ENCODE assay signal across 8 mouse cellular contexts in the genomic region with DNA sequence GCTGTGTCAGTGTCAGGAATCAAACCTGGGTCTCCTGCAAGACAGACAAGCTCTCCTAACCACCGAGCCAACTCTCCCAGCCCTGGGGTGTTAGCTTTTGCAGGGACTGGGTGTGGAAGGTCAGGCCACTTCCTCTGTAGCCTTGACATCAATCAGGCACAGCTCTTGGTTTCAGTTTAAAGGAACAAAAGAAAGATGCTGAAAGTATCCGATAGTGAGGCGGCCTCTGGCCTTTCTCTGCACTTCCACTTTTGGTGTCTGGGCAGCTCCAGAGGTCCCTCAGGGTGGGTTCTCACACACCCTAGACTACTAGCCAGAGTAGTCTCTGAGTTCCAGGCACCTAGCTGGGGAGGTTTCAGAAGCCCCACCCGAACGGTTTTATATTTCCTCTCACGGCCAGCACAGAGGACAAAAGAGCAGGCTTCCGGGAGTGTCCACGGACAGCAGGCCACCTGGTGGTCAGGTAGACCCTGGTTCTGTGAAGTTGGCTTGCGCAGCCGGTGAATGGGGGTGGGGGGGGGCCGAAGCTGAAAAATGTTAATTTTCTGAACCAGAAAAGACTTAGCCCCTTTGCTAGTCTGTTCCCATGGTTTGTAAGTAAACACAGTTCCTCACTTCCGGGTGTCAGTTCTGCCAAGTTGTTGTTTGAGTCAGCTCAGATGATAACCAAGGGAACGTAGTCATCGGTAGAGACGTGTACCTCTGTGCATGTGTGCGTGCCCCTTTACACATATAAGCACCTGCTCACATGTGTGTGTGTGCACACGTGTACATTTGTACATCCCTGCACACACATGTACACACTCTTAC. TPM values are rescaled to one million over a fixed set of nuclear protein-coding genes. Genes with fewer than 3 reads are reported as not detected.
A peak's percentile ranks its signal among the peaks of the same experiment; 100 is the strongest.
DNase-seq lines count a peak whose midpoint lies in the region; ATAC-seq and TF ChIP-seq lines count a peak whose summit lies in the region.

No protein-coding gene starts in this region.

- intact Hi-C loops in gastrocnemius, adult 2 months (cut with DNase I) = no loop called here
- intact Hi-C loops in gastrocnemius, postnatal 14 days (cut with DNase I; ENCODE audit: low total_unique reads) = no loop called here

- no peak for DNase-seq in gastrocnemius, adult 2 months
- DNase-seq in gastrocnemius, adult 8-10 months (ENCODE audit: low spot score in 2 of 2) = no peak
- DNase-seq in adrenal gland, postnatal 36 days = peak; percentile 64
- peak; percentile 65 for DNase-seq in lung, postnatal 10 days
- no peak for DNase-seq in urinary bladder, postnatal 25 days (ENCODE audit: low spot score)
- no peak for DNase-seq in frontal cortex, adult 2 months (ENCODE audit: extremely low spot score in 1 of 2, low spot score in 1 of 2)
- DNase-seq in gastrocnemius, postnatal 14 days = no peak

- peak overlapping the region; percentile 46 for H3K4me3 ChIP-seq in gastrocnemius, adult 2 months

- peak; percentile 82 for ATAC-seq in inflammation-experienced regulatory T-cells, adult 6 months

- TF ChIP-seq CTCF in gastrocnemius, adult 2 months (IDR thresholded peaks at IDR 0.05) = no peak

- H3K27ac ChIP-seq in gastrocnemius, adult 2 months = peak overlapping the region; percentile 67

RNA-seq across cellular contexts. Expression of a gene that starts 25.5 kb away (rescaled TPM):
- total RNA-seq in gastrocnemius, adult 2 months (2021) = 10 to 100 TPM in 1 of 2 experiments, 1 to 10 TPM in 1; 8.3 to 11.4 TPM
- total RNA-seq in gastrocnemius, adult 8-10 months (2022) = 1 to 10 TPM; 3.8 to 7.3 (median 6.2) TPM
- 100 to 1,000 TPM; 122 to 129 TPM for total RNA-seq in adrenal gland, postnatal 36 days (2021)
- 10 to 100 TPM; 23.9 to 28.7 (median 25.5) TPM for polyA plus RNA-seq in inflammation-experienced regulatory T-cells, adult 6 months (2017; shearing (Covaris generic))
- 140 and 159 TPM in 2 replicates for polyA plus RNA-seq in frontal cortex, adult 2 months (2012; rRNA removed)
- total RNA-seq in gastrocnemius, postnatal 14 days (2021) = 10 to 100 TPM; 16.2 to 16.4 TPM

Comparison
In these comparisons a context has a peak if more than half of its experiments do, and no peak if none do; other contexts are left out.
1. DNase-seq: peak in adrenal gland, postnatal 36 days (2 of 2) and lung, postnatal 10 days (single experiment); none in gastrocnemius, adult 2 months (single experiment), gastrocnemius, adult 8-10 months (0 of 2), urinary bladder, postnatal 25 days (single experiment), frontal cortex, adult 2 months (0 of 2) and gastrocnemius, postnatal 14 days (single experiment).
2. RNA of a gene that starts 25.5 kb away (total RNA-seq): 122 to 129 TPM in adrenal gland, postnatal 36 days; 16.2 to 16.4 TPM in gastrocnemius, postnatal 14 days, 8.3 to 11.4 TPM in gastrocnemius, adult 2 months and 3.8 to 7.3 TPM in gastrocnemius, adult 8-10 months; every median in the first group is over 4 times any median in the second.